Mouse (Mus musculus): Measurements from ENCODE around the gene Epb41.

Epb41 gene

GRCm38 (mm10) chr4:132048011-132048991 lies 26.8 kb downstream of the Epb41 start:
- no peak for DNase-seq (ENCODE audit: low read depth, low spot score)

GRCm38 (mm10) chr4:132043726-132044125 lies 31.4 kb downstream of the Epb41 start:
- DNase-seq (ENCODE audit: low read depth, low spot score) = no peak

GRCm38 (mm10) chr4:132041471-132042332 lies 33.4 kb downstream of the Epb41 start:
- DNase-seq (ENCODE audit: low read depth, low spot score) = no peak

GRCm38 (mm10) chr4:132039975-132040645 lies 35.0 kb downstream of the Epb41 start:
- DNase-seq (ENCODE audit: low read depth, low spot score) = no peak

GRCm38 (mm10) chr4:132039521-132039920 lies 35.6 kb downstream of the Epb41 start:
- no peak for DNase-seq (ENCODE audit: low read depth, low spot score)

GRCm38 (mm10) chr4:132038809-132039208 lies 36.3 kb downstream of the Epb41 start:
- DNase-seq (ENCODE audit: low read depth, low spot score) = no peak

- no peak for DNase-seq (ENCODE audit: low read depth, low spot score)
Observed at GRCm38 (mm10) chr4:132037991-132038390, 37.1 kb downstream of the Epb41 start.

- no peak for DNase-seq (ENCODE audit: low read depth, low spot score)
Observed at GRCm38 (mm10) chr4:132037137-132037536, 38.0 kb downstream of the Epb41 start.

- DNase-seq (ENCODE audit: low read depth, low spot score) = no peak
Observed at GRCm38 (mm10) chr4:132034242-132034641, 40.9 kb downstream of the Epb41 start.

- DNase-seq (ENCODE audit: low read depth, low spot score) = no peak
Observed at GRCm38 (mm10) chr4:132033183-132033582, 41.9 kb downstream of the Epb41 start.

- DNase-seq (ENCODE audit: low read depth, low spot score) = no peak
Observed at GRCm38 (mm10) chr4:132029851-132030741, 45.0 kb downstream of the Epb41 start.

GRCm38 (mm10) chr4:132027806-132028205 lies 47.3 kb downstream of the Epb41 start:
- DNase-seq (ENCODE audit: low read depth, low spot score) = no peak

GRCm38 (mm10) chr4:132027167-132027566 lies 48.0 kb downstream of the Epb41 start:
- DNase-seq (ENCODE audit: low read depth, low spot score) = no peak

GRCm38 (mm10) chr4:132025738-132026527 lies 49.2 kb downstream of the Epb41 start:
- no peak for DNase-seq (ENCODE audit: low read depth, low spot score)

- DNase-seq (ENCODE audit: low read depth, low spot score) = no peak
Observed at GRCm38 (mm10) chr4:132025264-132025663, 49.9 kb downstream of the Epb41 start.

GRCm38 (mm10) chr4:132023816-132024215 lies 51.3 kb downstream of the Epb41 start:
- DNase-seq (ENCODE audit: low read depth, low spot score) = no peak

GRCm38 (mm10) chr4:132022639-132023038 lies 52.5 kb downstream of the Epb41 start:
- no peak for DNase-seq (ENCODE audit: low read depth, low spot score)

- no peak for DNase-seq (ENCODE audit: low read depth, low spot score)
Observed at GRCm38 (mm10) chr4:132021883-132022282, 53.2 kb downstream of the Epb41 start.

- no peak for DNase-seq (ENCODE audit: low read depth, low spot score)
Observed at GRCm38 (mm10) chr4:132018547-132018946, 56.6 kb downstream of the Epb41 start.

GRCm38 (mm10) chr4:132015374-132015773 lies 59.7 kb downstream of the Epb41 start:
- no peak for DNase-seq (ENCODE audit: low read depth, low spot score)

Measured in retina, adult 2 months (tissue).